Mouse (Mus musculus): ENCODE data around the gene Kri1. TPM values are rescaled to one million over a fixed set of nuclear protein-coding genes. Genes with fewer than 3 reads are reported as not detected.

Kri1 gene
- polyA plus RNA-seq, 1 experiment from 2014 or later: 16.3 TPM

DNA sequence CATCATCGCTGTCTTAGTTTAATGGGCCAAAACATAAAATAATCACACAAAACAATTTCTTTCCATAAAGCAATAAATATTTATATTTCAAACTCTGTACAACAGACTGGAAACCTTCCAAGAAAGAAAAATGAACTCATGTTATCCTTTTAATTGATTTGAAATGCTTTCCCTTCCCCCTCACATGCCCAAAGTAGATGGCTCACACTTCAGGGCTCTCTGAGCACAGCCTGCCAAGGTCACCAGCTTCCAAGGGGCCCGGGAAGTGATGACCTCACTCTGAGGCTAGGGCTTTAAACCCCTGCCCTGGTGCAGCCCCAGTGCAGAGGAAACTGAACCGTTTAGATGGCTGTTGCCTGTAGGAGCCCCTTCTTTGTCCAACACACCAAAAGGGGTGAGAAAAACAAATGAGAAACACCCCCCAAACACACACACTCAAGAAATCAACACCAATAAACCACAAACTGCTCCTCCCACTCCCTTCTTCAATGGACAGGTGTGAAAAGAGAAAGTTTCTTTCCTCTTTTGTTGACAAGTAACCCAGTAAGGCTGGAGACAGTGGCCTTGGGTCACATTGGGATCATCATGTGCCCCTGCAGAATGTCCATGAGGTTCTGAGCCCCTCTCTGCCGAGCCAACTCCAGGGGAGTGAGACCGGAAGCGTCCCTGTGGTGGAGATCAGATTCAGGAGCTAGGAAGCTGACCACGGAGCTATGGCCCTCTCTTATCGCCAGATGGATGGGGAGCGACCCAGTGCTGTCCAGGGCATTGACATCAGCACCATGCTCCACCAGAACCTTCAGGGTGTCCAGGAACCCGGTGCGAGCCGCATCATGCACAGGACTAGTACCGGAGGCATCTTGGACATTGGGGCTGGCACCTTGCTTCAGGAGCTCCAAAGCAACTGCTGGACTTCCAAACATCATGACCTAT lies 901 bp upstream of the Kri1 start:
- H3K9ac ChIP-seq (ENCODE audit: low read length): peak overlapping the region; percentile 50; the same call in 1 of the 2 replicates
- peak overlapping the region; percentile 82 for H3K4me3 ChIP-seq (ENCODE audit: low read depth, low read length)
- WGBS: 83% methylated on average over 13 of the region's 13 CpGs
- DNase-seq (ENCODE audit: low spot score): no peak
- H3K9me3 ChIP-seq (ENCODE audit: control insufficient read depth, low read length): no peaks in the 10 kb centered on the region
- peaks cover 3% of the 10 kb centered on the region; the same call in 1 of the 2 replicates for H3K36me3 ChIP-seq (ENCODE audit: control insufficient read depth, insufficient read depth, low read length)
- ATAC-seq (replicated peaks; ENCODE audit: low FRiP score): no peak
- peak overlapping the region; percentile 87 for H3K4me2 ChIP-seq (ENCODE audit: low read depth, low read length, severe bottlenecking)
- peak overlapping the region; percentile 37; the same call in 1 of the 2 replicates for H3K27ac ChIP-seq (ENCODE audit: low read depth, low read length)
- H3K4me1 ChIP-seq (replicated peaks; ENCODE audit: control insufficient read depth, insufficient read depth, low read length): peaks cover 8% of the 10 kb centered on the region
- H3K27me3 ChIP-seq (ENCODE audit: control insufficient read depth, insufficient read depth, low read length): no peaks in the 10 kb centered on the region

DNA sequence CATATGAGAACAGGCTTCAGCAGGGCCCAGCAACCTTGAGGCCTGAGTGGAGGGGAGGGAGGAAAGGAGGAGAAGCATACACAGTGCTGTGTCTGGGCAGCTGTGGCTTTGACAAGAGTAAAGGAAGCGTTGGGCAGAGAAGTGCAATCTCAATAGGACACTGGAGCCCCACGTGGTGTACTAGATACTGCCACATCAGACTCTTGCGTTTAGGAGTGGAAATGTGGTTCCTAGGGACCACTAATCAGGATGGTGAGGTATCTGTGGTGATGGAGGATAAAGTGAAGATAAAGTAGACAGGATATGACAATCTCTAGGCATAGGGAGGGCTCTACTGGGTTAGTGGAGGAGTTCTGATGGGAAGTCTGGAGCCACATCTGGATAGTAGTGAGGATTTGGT lies 1.0 kb downstream of the Kri1 start:
- H3K4me3 ChIP-seq (ENCODE audit: low read depth, low read length): peak overlapping the region; percentile 82
- no peaks in the 10 kb centered on the region for H3K9me3 ChIP-seq (ENCODE audit: control insufficient read depth, low read length)
- ATAC-seq (replicated peaks; ENCODE audit: low FRiP score): no peak
- DNase-seq (ENCODE audit: low spot score): no peak
- H3K27me3 ChIP-seq (ENCODE audit: control insufficient read depth, insufficient read depth, low read length): no peaks in the 10 kb centered on the region
- H3K27ac ChIP-seq (ENCODE audit: low read depth, low read length): no peak overlapping the region
- peaks cover 8% of the 10 kb centered on the region; the same call in 1 of the 2 replicates for H3K36me3 ChIP-seq (ENCODE audit: control insufficient read depth, insufficient read depth, low read length)
- H3K9ac ChIP-seq (ENCODE audit: low read length): no peak overlapping the region; the same call in 1 of the 2 replicates
- peaks cover 8% of the 10 kb centered on the region for H3K4me1 ChIP-seq (replicated peaks; ENCODE audit: control insufficient read depth, insufficient read depth, low read length)
- H3K4me2 ChIP-seq (ENCODE audit: low read depth, low read length, severe bottlenecking): peak overlapping the region; percentile 87
- 81% methylated on average over 3 of the region's 3 CpGs for WGBS

DNA sequence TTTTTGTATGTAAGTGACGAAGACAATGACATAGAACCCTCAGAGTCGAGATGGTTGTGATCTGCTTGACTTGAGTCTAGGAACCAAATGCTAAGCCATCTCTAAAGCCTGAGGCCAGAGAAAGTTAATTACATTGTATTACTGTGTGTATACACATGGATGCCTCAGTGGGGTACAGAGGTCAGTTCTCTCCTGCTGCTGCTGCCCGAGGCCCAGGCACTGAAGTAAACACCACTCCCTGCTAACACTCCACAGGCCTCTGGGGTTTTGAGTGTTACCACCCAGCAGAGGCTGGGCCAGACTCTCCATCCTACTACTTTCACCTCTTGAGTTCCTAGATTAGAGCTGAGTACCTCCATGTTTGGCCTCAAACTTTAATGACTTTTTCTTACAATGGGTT lies 3.8 kb downstream of the Kri1 start:
- DNase-seq (ENCODE audit: low spot score): no peak
- peaks cover 5% of the 10 kb centered on the region for H3K4me1 ChIP-seq (replicated peaks; ENCODE audit: control insufficient read depth, insufficient read depth, low read length)
- ATAC-seq (replicated peaks; ENCODE audit: low FRiP score): no peak
- no peak overlapping the region for H3K4me2 ChIP-seq (ENCODE audit: low read depth, low read length, severe bottlenecking)
- no peak overlapping the region for H3K4me3 ChIP-seq (ENCODE audit: low read depth, low read length)
- H3K9me3 ChIP-seq (ENCODE audit: control insufficient read depth, low read length): no peaks in the 10 kb centered on the region
- no peak overlapping the region for H3K27ac ChIP-seq (ENCODE audit: low read depth, low read length)
- H3K9ac ChIP-seq (ENCODE audit: low read length): no peak overlapping the region
- H3K27me3 ChIP-seq (ENCODE audit: control insufficient read depth, insufficient read depth, low read length): no peaks in the 10 kb centered on the region
- 93% methylated on average over 3 of the region's 3 CpGs for WGBS
- H3K36me3 ChIP-seq (ENCODE audit: control insufficient read depth, insufficient read depth, low read length): peaks cover 14% of the 10 kb centered on the region; the same call in 1 of the 2 replicates

DNA sequence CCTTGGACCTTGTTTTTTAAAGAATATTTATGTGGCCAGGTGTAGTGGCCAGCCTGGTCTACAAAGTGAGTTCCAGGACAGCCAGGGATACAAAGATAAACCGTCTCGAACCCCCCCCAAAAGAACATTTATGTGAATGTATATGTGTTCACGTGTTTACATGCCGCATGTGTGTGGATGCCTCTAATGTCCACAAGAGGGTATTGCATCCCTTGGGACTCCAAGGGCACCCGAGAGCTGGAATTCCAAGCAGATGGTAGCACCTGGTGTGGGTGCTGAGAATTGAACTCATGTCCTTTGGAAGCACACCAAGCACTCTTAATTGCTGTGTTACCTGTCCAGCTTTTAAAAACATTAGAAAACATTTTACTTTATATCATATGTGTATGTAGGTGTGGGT lies 4.2 kb downstream of the Kri1 start:
- H3K36me3 ChIP-seq (ENCODE audit: control insufficient read depth, insufficient read depth, low read length): peaks cover 14% of the 10 kb centered on the region; the same call in 1 of the 2 replicates
- H3K9me3 ChIP-seq (ENCODE audit: control insufficient read depth, low read length): no peaks in the 10 kb centered on the region
- H3K27me3 ChIP-seq (ENCODE audit: control insufficient read depth, insufficient read depth, low read length): no peaks in the 10 kb centered on the region
- WGBS: 91% methylated on average over 5 of the region's 5 CpGs
- ATAC-seq (replicated peaks; ENCODE audit: low FRiP score) (no peak), DNase-seq (ENCODE audit: low spot score) (no peak)
- H3K9ac ChIP-seq (ENCODE audit: low read length): no peak overlapping the region
- H3K4me2 ChIP-seq (ENCODE audit: low read depth, low read length, severe bottlenecking): no peak overlapping the region
- H3K27ac ChIP-seq (ENCODE audit: low read depth, low read length): no peak overlapping the region
- peaks cover 5% of the 10 kb centered on the region for H3K4me1 ChIP-seq (replicated peaks; ENCODE audit: control insufficient read depth, insufficient read depth, low read length)
- no peak overlapping the region for H3K4me3 ChIP-seq (ENCODE audit: low read depth, low read length)

DNA sequence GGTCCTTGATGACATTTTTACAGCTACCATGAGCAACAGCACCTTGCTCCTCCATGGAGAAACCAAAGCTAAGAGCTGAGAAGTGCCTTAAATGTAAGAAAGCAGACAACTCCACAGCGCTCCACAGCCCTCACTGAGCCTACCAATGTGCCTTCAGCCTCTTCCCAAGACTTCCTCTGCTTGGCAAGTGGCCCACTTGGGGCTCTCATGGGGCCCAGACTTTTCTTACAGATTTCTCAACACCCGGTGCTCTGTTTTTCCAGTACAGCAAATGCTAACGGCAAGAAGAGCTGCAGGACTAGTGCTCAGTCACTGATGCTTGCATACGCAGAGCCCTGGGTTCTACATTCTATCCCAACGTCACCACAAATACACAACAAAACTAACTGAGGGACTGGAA lies 10.0 kb downstream of the Kri1 start:
- Histone ChIP-seq H3K9me3 (ENCODE audit: control insufficient read depth, low read length) (no peaks in the 10 kb centered on the region), H3K4me3 (ENCODE audit: low read depth, low read length) (no peak overlapping the region), H3K9ac (ENCODE audit: low read length) (no peak overlapping the region), H3K27ac (ENCODE audit: low read depth, low read length) (no peak overlapping the region), H3K4me2 (ENCODE audit: low read depth, low read length, severe bottlenecking) (no peak overlapping the region), H3K36me3 (ENCODE audit: control insufficient read depth, insufficient read depth, low read length) (peaks cover 39% of the 10 kb centered on the region), H3K4me1 (replicated peaks; ENCODE audit: control insufficient read depth, insufficient read depth, low read length) (no peaks in the 10 kb centered on the region), H3K27me3 (ENCODE audit: control insufficient read depth, insufficient read depth, low read length) (no peaks in the 10 kb centered on the region)
- WGBS: 95% methylated on average over 5 of the region's 5 CpGs
- ATAC-seq (replicated peaks; ENCODE audit: low FRiP score) (no peak), DNase-seq (ENCODE audit: low spot score) (no peak)

DNA sequence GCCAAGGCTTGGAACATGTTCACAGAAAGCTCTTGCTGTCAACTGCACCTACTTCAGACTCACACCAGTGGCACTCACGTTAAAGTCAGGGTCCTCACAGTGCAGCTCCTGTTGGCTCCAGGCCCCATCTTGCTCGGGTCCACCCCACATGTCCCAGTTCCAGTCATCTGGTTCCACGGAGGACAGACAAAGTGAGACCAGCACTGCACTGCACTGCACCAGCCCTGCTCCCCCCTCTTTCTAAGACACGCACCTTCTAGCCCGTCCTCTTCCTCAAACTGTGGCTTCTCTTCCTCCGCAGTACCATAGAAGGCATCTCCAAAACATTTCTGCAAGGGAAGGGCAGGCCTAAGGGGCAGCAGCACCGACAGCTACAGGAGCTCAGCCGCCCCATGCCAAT lies 11.5 kb downstream of the Kri1 start:
- DNase-seq (ENCODE audit: low spot score) (no peak), ATAC-seq (replicated peaks; ENCODE audit: low FRiP score) (no peak)
- no peak overlapping the region for H3K4me2 ChIP-seq (ENCODE audit: low read depth, low read length, severe bottlenecking)
- H3K4me1 ChIP-seq (replicated peaks; ENCODE audit: control insufficient read depth, insufficient read depth, low read length): no peaks in the 10 kb centered on the region
- no peak overlapping the region for H3K4me3 ChIP-seq (ENCODE audit: low read depth, low read length)
- peaks cover 39% of the 10 kb centered on the region for H3K36me3 ChIP-seq (ENCODE audit: control insufficient read depth, insufficient read depth, low read length)
- no peak overlapping the region for H3K9ac ChIP-seq (ENCODE audit: low read length)
- H3K27me3 ChIP-seq (ENCODE audit: control insufficient read depth, insufficient read depth, low read length): no peaks in the 10 kb centered on the region
- WGBS: 91% methylated on average over 8 of the region's 8 CpGs
- no peaks in the 10 kb centered on the region for H3K9me3 ChIP-seq (ENCODE audit: control insufficient read depth, low read length)
- H3K27ac ChIP-seq (ENCODE audit: low read depth, low read length): no peak overlapping the region

DNA sequence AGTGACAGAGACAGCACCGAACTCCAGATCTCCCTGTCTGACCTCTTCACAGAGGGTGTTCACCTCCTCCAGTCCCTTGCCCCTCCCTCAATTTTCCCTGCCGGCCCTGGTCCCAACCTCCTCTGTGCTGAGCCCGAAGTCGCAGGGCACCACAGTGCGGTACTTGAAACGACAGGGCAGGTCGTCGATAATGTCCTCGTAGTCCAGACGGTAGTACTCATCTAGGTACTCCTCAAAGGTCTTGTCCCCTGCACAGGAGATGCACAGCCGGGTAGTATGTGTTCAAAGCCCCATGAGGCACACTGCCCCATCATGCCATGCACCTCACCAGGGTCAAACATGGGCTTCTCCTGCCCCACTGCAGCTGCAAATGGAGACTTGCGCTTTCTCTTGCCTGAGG lies 12.0 kb downstream of the Kri1 start:
- 90% methylated on average over 12 of the region's 12 CpGs for WGBS
- DNase-seq (ENCODE audit: low spot score) (no peak), ATAC-seq (replicated peaks; ENCODE audit: low FRiP score) (no peak)
- Histone ChIP-seq H3K4me1 (replicated peaks; ENCODE audit: control insufficient read depth, insufficient read depth, low read length) (no peaks in the 10 kb centered on the region), H3K9me3 (ENCODE audit: control insufficient read depth, low read length) (no peaks in the 10 kb centered on the region), H3K4me2 (ENCODE audit: low read depth, low read length, severe bottlenecking) (no peak overlapping the region), H3K36me3 (ENCODE audit: control insufficient read depth, insufficient read depth, low read length) (peaks cover 44% of the 10 kb centered on the region), H3K9ac (ENCODE audit: low read length) (no peak overlapping the region), H3K4me3 (ENCODE audit: low read depth, low read length) (no peak overlapping the region), H3K27ac (ENCODE audit: low read depth, low read length) (no peak overlapping the region), H3K27me3 (ENCODE audit: control insufficient read depth, insufficient read depth, low read length) (no peaks in the 10 kb centered on the region)

DNA sequence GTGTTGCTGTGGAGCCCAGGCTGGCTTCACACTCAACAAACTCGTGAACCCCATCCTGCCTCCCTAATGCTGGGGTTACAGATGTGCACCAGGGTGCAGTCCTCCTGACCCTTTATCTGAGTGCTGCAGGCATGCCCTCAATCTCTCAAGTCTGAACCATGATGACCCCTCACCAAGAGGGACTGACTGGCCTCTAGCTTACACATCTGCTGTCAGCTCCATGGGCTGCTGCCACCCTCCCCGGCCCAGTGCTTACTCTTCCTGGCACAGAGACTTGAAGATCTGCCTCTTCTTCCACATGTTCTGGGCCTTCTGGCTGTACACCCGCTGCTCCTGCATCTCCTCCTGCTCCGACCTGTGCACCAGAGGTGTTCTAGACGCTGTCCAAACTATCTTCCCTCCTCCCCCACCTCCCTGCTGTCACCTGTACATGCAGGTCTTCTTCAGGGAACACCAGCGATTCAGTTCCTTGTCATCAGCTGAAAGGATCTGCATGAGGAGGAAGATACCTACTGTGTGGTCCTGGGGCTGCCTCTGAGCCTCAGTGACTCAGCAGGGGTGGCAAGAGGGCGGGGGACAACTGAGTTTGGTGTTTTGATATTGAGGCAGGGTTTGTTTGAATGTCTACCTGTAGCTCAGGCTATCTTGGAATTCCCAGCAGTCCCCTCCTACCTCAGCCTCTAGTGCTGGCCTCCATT lies 12.6 kb downstream of the Kri1 start:
- no peak overlapping the region for H3K27ac ChIP-seq (ENCODE audit: low read depth, low read length)
- no peak overlapping the region for H3K4me3 ChIP-seq (ENCODE audit: low read depth, low read length)
- no peak overlapping the region for H3K9ac ChIP-seq (ENCODE audit: low read length)
- DNase-seq (ENCODE audit: low spot score) (no peak), ATAC-seq (replicated peaks; ENCODE audit: low FRiP score) (no peak)
- 86% methylated on average over 7 of the region's 7 CpGs for WGBS
- no peaks in the 10 kb centered on the region for H3K9me3 ChIP-seq (ENCODE audit: control insufficient read depth, low read length)
- peaks cover 44% of the 10 kb centered on the region for H3K36me3 ChIP-seq (ENCODE audit: control insufficient read depth, insufficient read depth, low read length)
- H3K27me3 ChIP-seq (ENCODE audit: control insufficient read depth, insufficient read depth, low read length): no peaks in the 10 kb centered on the region
- no peak overlapping the region for H3K4me2 ChIP-seq (ENCODE audit: low read depth, low read length, severe bottlenecking)
- H3K4me1 ChIP-seq (replicated peaks; ENCODE audit: control insufficient read depth, insufficient read depth, low read length): no peaks in the 10 kb centered on the region

Data from forebrain, embryonic 11.5 days (tissue).